Comparison of ENCODE assay signal across 8 mouse cellular contexts in the genomic region with DNA sequence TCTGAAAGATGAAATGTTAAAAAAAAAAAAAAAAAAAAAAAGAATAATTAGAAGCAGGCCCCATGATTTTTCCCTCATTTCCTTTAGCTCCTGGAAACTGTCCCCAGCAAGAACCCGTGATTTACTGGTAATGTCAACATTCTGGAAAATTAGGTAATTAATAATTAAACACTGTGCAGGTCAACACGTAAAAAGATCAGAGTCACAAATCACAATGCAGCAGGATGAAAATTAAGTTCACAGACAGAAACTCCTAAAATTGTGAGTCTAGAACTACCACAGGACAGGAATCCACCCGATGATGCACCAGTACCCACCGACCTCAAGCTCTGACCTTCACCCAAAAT. TPM values are rescaled to one million over a fixed set of nuclear protein-coding genes. Genes with fewer than 3 reads are reported as not detected.
DNase-seq lines count a peak whose midpoint lies in the region; ATAC-seq and TF ChIP-seq lines count a peak whose summit lies in the region.

No protein-coding gene starts in this region.

- H3K4me3 ChIP-seq in erythroblast, embryonic 14.5 days (replicated peaks): peak overlapping the region; percentile 88
- H3K4me3 ChIP-seq in C2C12 (ENCODE audit: insufficient read depth, poor library complexity, severe bottlenecking): peak overlapping the region; percentile 55
- peak overlapping the region; percentile 90 for H3K4me3 ChIP-seq in forebrain, embryonic 14.5 days (ENCODE audit: low read depth, low read length)
- peak overlapping the region; percentile 91 for H3K4me3 ChIP-seq in liver, embryonic 12.5 days

- peak overlapping the region; percentile 61 for H3K4me2 ChIP-seq in forebrain, embryonic 14.5 days (ENCODE audit: low read length)
- H3K4me2 ChIP-seq in liver, embryonic 12.5 days: peak overlapping the region; percentile 81

- 2% methylated on average over 4 of the region's 4 CpGs for WGBS in forebrain, embryonic 14.5 days
- WGBS in liver, embryonic 12.5 days (ENCODE audit: insufficient replicate concordance): 12% methylated on average over 4 of the region's 4 CpGs

- intact Hi-C loops in left cerebral cortex, postnatal 10 days (cut with DNase I): no loop called here

- H3K36me3 ChIP-seq in erythroblast, embryonic 14.5 days (ENCODE audit: control insufficient read depth): peaks cover 25% of the 10 kb centered on the region
- no peaks in the 10 kb centered on the region for H3K36me3 ChIP-seq in C2C12 (ENCODE audit: control insufficient read depth, insufficient read depth)
- no peaks in the 10 kb centered on the region for H3K36me3 ChIP-seq in forebrain, embryonic 14.5 days (ENCODE audit: control insufficient read depth, insufficient read depth, low read length)
- H3K36me3 ChIP-seq in liver, embryonic 12.5 days: no peaks in the 10 kb centered on the region

- H3K9me3 ChIP-seq in erythroblast, embryonic 14.5 days (ENCODE audit: control insufficient read depth, low read length): no peaks in the 10 kb centered on the region
- no peaks in the 10 kb centered on the region for H3K9me3 ChIP-seq in forebrain, embryonic 14.5 days (replicated peaks; ENCODE audit: control insufficient read depth, low read length)
- no peaks in the 10 kb centered on the region for H3K9me3 ChIP-seq in liver, embryonic 12.5 days (replicated peaks)

- no peak for ATAC-seq in erythroblast, adult 5-6 weeks (replicated peaks; ENCODE audit: low FRiP score, poor library complexity, severe bottlenecking)
- no peak for ATAC-seq in forebrain, embryonic 14.5 days
- ATAC-seq in liver, embryonic 12.5 days: no peak

- no peak for TF ChIP-seq CTCF in C2C12 (IDR thresholded peaks at IDR 0.05; ENCODE audit: control insufficient read depth, insufficient read depth, insufficient read length)

- H3K9ac ChIP-seq in forebrain, embryonic 14.5 days (ENCODE audit: low read length): peak overlapping the region; percentile 90
- H3K9ac ChIP-seq in liver, embryonic 12.5 days: peak overlapping the region; percentile 94

- no peak overlapping the region for H3K27ac ChIP-seq in forebrain, embryonic 14.5 days (ENCODE audit: low read depth, low read length)
- H3K27ac ChIP-seq in liver, embryonic 12.5 days: peak overlapping the region; percentile 97

- peaks cover 77% of the 10 kb centered on the region for H3K4me1 ChIP-seq in erythroblast, embryonic 14.5 days (ENCODE audit: control insufficient read depth)
- H3K4me1 ChIP-seq in forebrain, embryonic 14.5 days (ENCODE audit: control insufficient read depth, insufficient read depth, low read length): peaks cover 20% of the 10 kb centered on the region
- peaks cover 54% of the 10 kb centered on the region for H3K4me1 ChIP-seq in liver, embryonic 12.5 days

- peaks cover 55% of the 10 kb centered on the region for H3K79me3 ChIP-seq in C2C12 (ENCODE audit: low read depth)

- peaks cover 61% of the 10 kb centered on the region for H3K79me2 ChIP-seq in C2C12 (ENCODE audit: control insufficient read depth, insufficient read depth)

- H3ac ChIP-seq in C2C12 (ENCODE audit: control insufficient read depth, insufficient read length, low read depth): peak overlapping the region; percentile 61

- peaks cover 36% of the 10 kb centered on the region for H3K27me3 ChIP-seq in erythroblast, embryonic 14.5 days (ENCODE audit: control insufficient read depth)
- no peaks in the 10 kb centered on the region for H3K27me3 ChIP-seq in C2C12 (ENCODE audit: control insufficient read depth, insufficient read depth, insufficient read length)
- no peaks in the 10 kb centered on the region for H3K27me3 ChIP-seq in forebrain, embryonic 14.5 days (replicated peaks; ENCODE audit: control insufficient read depth, insufficient read depth, low read length)
- H3K27me3 ChIP-seq in liver, embryonic 12.5 days (replicated peaks): peaks cover 40% of the 10 kb centered on the region

- DNase-seq in forebrain, embryonic 14.5 days (ENCODE audit: low spot score): no peak
- no peak for DNase-seq in adipocyte (ENCODE audit: low spot score)
- DNase-seq in layer of hippocampus, postnatal 36 days: no peak
- no peak for DNase-seq in left cerebral cortex, postnatal 10 days (ENCODE audit: extremely low spot score in 1 of 2, low spot score in 2 of 2)

TF ChIP-seq in C2C12, 6 proteins besides CTCF, POLR2A, EP300 and RAD21:
- TF ChIP-seq MAX (IDR thresholded peaks at IDR 0.05): no peak
- TF ChIP-seq CEBPB (IDR thresholded peaks at IDR 0.05; ENCODE audit: low read depth): no peak
- no peak for TF ChIP-seq USF1 (IDR thresholded peaks at IDR 0.05; ENCODE audit: low read depth)
- no peak for TF ChIP-seq FOSL1 (IDR thresholded peaks at IDR 0.05; ENCODE audit: insufficient read depth, low read length, poor library complexity, severe bottlenecking)

RNA-seq across cellular contexts. Expression of a gene that starts 2.5 kb away (rescaled TPM):
- polyA plus RNA-seq in erythroblast, embryonic 14.5 days (2012): 1.4 and 1.8 TPM in 2 replicates
- total RNA-seq in erythroblast, adult 5-6 weeks (2015; ENCODE audit: low replicate concordance): 165 and 220 TPM in 2 replicates
- 344 and 355 TPM in 2 replicates for total RNA-seq in erythroblast, adult 5-6 weeks (2017; ENCODE audit: low replicate concordance)
- 13.8 TPM for polyA plus RNA-seq in C2C12 (2012; fragmentation: generic; extraction: Trizol)
- 14.2 and 24.7 TPM in 2 replicates for polyA plus RNA-seq in forebrain, embryonic 14.5 days (2014; fragmentation: Nextera tagmentation; extraction: Ambion mirVana)
- polyA plus RNA-seq in liver, embryonic 12.5 days (2016; fragmentation: Nextera tagmentation; extraction: Ambion mirVana): 8.4 and 9.3 TPM in 2 replicates
- total RNA-seq in layer of hippocampus, postnatal 36 days (2021): 100 to 1,000 TPM; 147 to 158 TPM
- 100 to 1,000 TPM; 150 to 165 TPM for total RNA-seq in left cerebral cortex, postnatal 10 days (2021)

RNA-seq across cellular contexts. Expression of a gene that starts 11.9 kb away (rescaled TPM):
- polyA plus RNA-seq in erythroblast, embryonic 14.5 days (2012): not detected in 2 replicates
- total RNA-seq in erythroblast, adult 5-6 weeks (2015; ENCODE audit: low replicate concordance): 0.38 and 5.6 TPM in 2 replicates
- 1.9 and 3.1 TPM in 2 replicates for total RNA-seq in erythroblast, adult 5-6 weeks (2017; ENCODE audit: low replicate concordance)
- 0.12 TPM for polyA plus RNA-seq in C2C12 (2012; fragmentation: generic; extraction: Trizol)
- polyA plus RNA-seq in forebrain, embryonic 14.5 days (2014; fragmentation: Nextera tagmentation; extraction: Ambion mirVana): 8.2 and 9.2 TPM in 2 replicates
- 1.0 and 1.2 TPM in 2 replicates for polyA plus RNA-seq in liver, embryonic 12.5 days (2016; fragmentation: Nextera tagmentation; extraction: Ambion mirVana)
- 10 to 100 TPM; 18.2 to 19.0 TPM for total RNA-seq in layer of hippocampus, postnatal 36 days (2021)
- 10 to 100 TPM; 16.0 to 17.7 TPM for total RNA-seq in left cerebral cortex, postnatal 10 days (2021)
